Mouse (Mus musculus) fat pad, adult 2 months (tissue): ENCODE measurements around the gene Gm28043.

Experiments used
- DNase-seq: peaks from one replicate; pipeline ENCODE4 v3.0.0-alpha.2; 2011; ENCODE audit warnings: low read depth, low spot score; ENCODE audit errors: extremely low read depth

Gm28043 gene

DNA sequence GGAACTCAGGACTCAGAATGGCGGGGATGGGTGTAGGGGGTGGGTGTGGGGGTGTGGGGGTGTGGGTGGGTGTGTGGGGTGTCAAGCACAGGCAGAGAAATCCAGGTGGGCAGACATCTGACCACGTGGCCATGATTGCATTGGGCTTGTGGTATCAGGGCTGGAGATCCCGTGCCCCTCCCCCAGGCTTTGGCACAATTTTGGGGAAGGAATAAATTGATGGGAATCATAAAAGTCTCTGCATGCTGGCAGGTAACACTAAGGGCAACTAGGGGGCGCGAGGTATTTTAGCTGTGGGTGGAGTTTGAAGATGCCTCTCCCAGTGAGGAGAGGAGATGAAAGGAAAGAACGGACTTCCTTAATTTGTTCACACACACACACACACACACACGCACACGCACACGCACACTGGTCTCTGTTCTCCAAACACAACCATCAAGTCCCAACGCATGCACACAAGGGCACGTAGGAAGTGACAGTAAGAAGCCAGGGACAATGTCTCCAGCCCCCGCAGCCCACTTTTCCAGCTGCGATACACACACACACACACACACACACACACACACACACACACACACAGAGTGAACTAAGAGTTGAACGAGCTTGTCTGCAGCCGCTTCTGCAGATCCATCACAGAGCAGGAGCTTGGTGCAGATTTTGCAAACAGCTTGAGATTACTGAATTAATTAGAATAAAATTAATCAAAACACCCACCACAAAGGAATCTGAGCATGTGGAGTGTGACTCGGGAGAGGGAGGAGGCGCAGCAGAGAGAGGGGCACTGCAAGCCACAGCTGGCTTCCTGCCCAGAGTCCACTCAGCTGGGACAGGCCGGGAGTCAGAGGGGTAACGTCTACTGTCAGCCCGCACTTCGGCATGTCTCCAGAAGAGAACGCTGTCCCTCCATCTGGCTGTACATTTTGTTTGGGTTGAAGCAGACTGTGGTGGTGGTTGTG lies 123.5 kb downstream of the Gm28043 start:
- no peak for DNase-seq

- DNase-seq = no peak
These were observed 132.8 kb downstream of the Gm28043 start for GRCm38 (mm10) chr17:29747466-29747865.
